Mouse (Mus musculus): ENCODE measurements at regions not wholly inside any gene's neighbourhood (a gene's known extent, or its start where the extent isn't known, plus 50 kb on each side); places are given as distances from the start of the nearest gene placed in this dataset.

- in situ Hi-C loops (cut with MboI): no loop called here
These were observed 464.8 kb upstream of the Marcks start for GRCm38 (mm10) chr10:37603529-37603928.

GRCm38 (mm10) chr10:37602936-37603335, 464.2 kb upstream of the Marcks start:
- in situ Hi-C loops (cut with MboI): no loop called here

GRCm38 (mm10) chr10:37589889-37590288, 451.2 kb upstream of the Marcks start:
- in situ Hi-C loops (cut with MboI): no loop called here

- in situ Hi-C loops (cut with MboI): no loop called here
These were observed 450.3 kb upstream of the Marcks start for GRCm38 (mm10) chr10:37589009-37589408.

GRCm38 (mm10) chr10:37571171-37571570, 432.5 kb upstream of the Marcks start:
- in situ Hi-C loops (cut with MboI): no loop called here

GRCm38 (mm10) chr10:37561705-37562104, 423.0 kb upstream of the Marcks start:
- in situ Hi-C loops (cut with MboI): no loop called here

GRCm38 (mm10) chr10:37549446-37549845, 410.7 kb upstream of the Marcks start:
- in situ Hi-C loops (cut with MboI): no loop called here

GRCm38 (mm10) chr10:37540703-37541102, 402.0 kb upstream of the Marcks start:
- in situ Hi-C loops (cut with MboI): no loop called here

- in situ Hi-C loops (cut with MboI): no loop called here
These were observed 367.4 kb upstream of the Marcks start for GRCm38 (mm10) chr10:37505966-37506615.

- in situ Hi-C loops (cut with MboI): no loop called here
These were observed 365.7 kb upstream of the Marcks start for GRCm38 (mm10) chr10:37504468-37504867.

- in situ Hi-C loops (cut with MboI): no loop called here
These were observed 363.8 kb upstream of the Marcks start for GRCm38 (mm10) chr10:37502505-37502904.

GRCm38 (mm10) chr10:37501043-37501442, 362.3 kb upstream of the Marcks start:
- in situ Hi-C loops (cut with MboI): no loop called here

- in situ Hi-C loops (cut with MboI): no loop called here
These were observed 356.7 kb upstream of the Marcks start for GRCm38 (mm10) chr10:37495467-37495866.

- in situ Hi-C loops (cut with MboI): no loop called here
These were observed 355.9 kb upstream of the Marcks start for GRCm38 (mm10) chr10:37494552-37495166.

GRCm38 (mm10) chr10:37494098-37494497, 355.4 kb upstream of the Marcks start:
- in situ Hi-C loops (cut with MboI): no loop called here

GRCm38 (mm10) chr10:37484311-37485023, 345.7 kb upstream of the Marcks start:
- in situ Hi-C loops (cut with MboI): no loop called here

GRCm38 (mm10) chr10:37483521-37483920, 344.8 kb upstream of the Marcks start:
- in situ Hi-C loops (cut with MboI): no loop called here

- in situ Hi-C loops (cut with MboI): no loop called here
These were observed 343.2 kb upstream of the Marcks start for GRCm38 (mm10) chr10:37481879-37482278.

GRCm38 (mm10) chr10:37480331-37480730, 341.6 kb upstream of the Marcks start:
- in situ Hi-C loops (cut with MboI): no loop called here

- in situ Hi-C loops (cut with MboI): no loop called here
These were observed 339.4 kb upstream of the Marcks start for GRCm38 (mm10) chr10:37478108-37478507.

- in situ Hi-C loops (cut with MboI): no loop called here
These were observed 334.4 kb upstream of the Marcks start for GRCm38 (mm10) chr10:37473086-37473485.

- in situ Hi-C loops (cut with MboI): no loop called here
These were observed 318.7 kb upstream of the Marcks start for GRCm38 (mm10) chr10:37457384-37457783.

- in situ Hi-C loops (cut with MboI): no loop called here
These were observed 311.2 kb upstream of the Marcks start for GRCm38 (mm10) chr10:37449894-37450293.
